Comparison of ENCODE assay signal across 14 mouse cellular contexts in genomic region chr3:68544811-68545210, GRCm38 (mm10).
A peak's percentile ranks its signal among the peaks of the same experiment; 100 is the strongest.
DNase-seq lines count a peak whose midpoint lies in the region; ATAC-seq and TF ChIP-seq lines count a peak whose summit lies in the region.
"Had no signal": no experiment of that assay in that cellular context is flagged by ENCODE, and none has a peak within 500 bp of the region (broad histone marks: within the 10 kb centered on the region; RNA-seq: fewer than 3 reads in every experiment).

No protein-coding gene starts in this region.

- CTCF ChIA-PET in Patski (lab: Charles Lee) = interaction anchor here (0.8 to 11.0 kb wide), 8 partner anchors 10 to 488 kb away, joined by 3 to 102 read pairs (median 14); no protein-coding TSS in a partner anchor

- peak; percentile 53; the same call in 1 of the 2 replicates for ATAC-seq in hindbrain, embryonic 12.5 days (ENCODE audit: low FRiP score)
- no peak for ATAC-seq in hindbrain, embryonic 11.5 days (ENCODE audit: low FRiP score)
- ATAC-seq in Patski = peak; percentile 66
- 0 out of 2 replicates have a peak, but pooled peaks have one; percentile 46 for ATAC-seq in hindbrain, embryonic 14.5 days (ENCODE audit: low FRiP score)
- ATAC-seq in midbrain, embryonic 15.5 days (replicated peaks) = 0 out of 2 replicates have a peak, but pooled peaks have one; percentile 35
- ATAC-seq: intestine, embryonic 15.5 days; liver, embryonic 12.5 days had no signal

- peaks cover 17% of the 10 kb centered on the region for H3K4me1 ChIP-seq in hindbrain, embryonic 12.5 days
- H3K4me1 ChIP-seq in hindbrain, embryonic 11.5 days (replicated peaks; ENCODE audit: control insufficient read depth, insufficient read depth, low read length) = no peaks in the 10 kb centered on the region
- peaks cover 20% of the 10 kb centered on the region for H3K4me1 ChIP-seq in hindbrain, embryonic 14.5 days (replicated peaks; ENCODE audit: control insufficient read depth, insufficient read depth, low read length)
- H3K4me1 ChIP-seq in midbrain, embryonic 15.5 days = peaks cover 8% of the 10 kb centered on the region; the same call in 1 of the 2 replicates
- H3K4me1 ChIP-seq: intestine, embryonic 15.5 days had no signal

- H3K27ac ChIP-seq in hindbrain, embryonic 12.5 days = peak overlapping the region; percentile 23; the same call in 1 of the 2 replicates
- H3K27ac ChIP-seq in hindbrain, embryonic 11.5 days (ENCODE audit: low read depth, low read length) = no peak overlapping the region
- H3K27ac ChIP-seq in hindbrain, embryonic 14.5 days = 0 out of 2 replicates have a peak overlapping the region, but pooled peaks have one; percentile 3
- H3K27ac ChIP-seq in midbrain, embryonic 15.5 days = no peak overlapping the region
- H3K27ac ChIP-seq in gastrocnemius, adult 2 months = no peak overlapping the region
- H3K27ac ChIP-seq: intestine, embryonic 15.5 days; liver, embryonic 12.5 days; lung, embryonic 15.5 days had no signal

- H3K27me3 ChIP-seq in hindbrain, embryonic 12.5 days = no peaks in the 10 kb centered on the region
- no peaks in the 10 kb centered on the region for H3K27me3 ChIP-seq in hindbrain, embryonic 11.5 days (ENCODE audit: control insufficient read depth, insufficient read depth, low read length)
- H3K27me3 ChIP-seq in Patski = no peaks in the 10 kb centered on the region
- H3K27me3 ChIP-seq in hindbrain, embryonic 14.5 days (ENCODE audit: control insufficient read depth, insufficient read depth, low read length) = no peaks in the 10 kb centered on the region
- H3K27me3 ChIP-seq in midbrain, embryonic 15.5 days (replicated peaks) = no peaks in the 10 kb centered on the region
- H3K27me3 ChIP-seq: intestine, embryonic 15.5 days; liver, embryonic 12.5 days; lung, embryonic 15.5 days had no signal

- H3K36me3 ChIP-seq in hindbrain, embryonic 12.5 days = no peaks in the 10 kb centered on the region
- no peaks in the 10 kb centered on the region for H3K36me3 ChIP-seq in hindbrain, embryonic 11.5 days (ENCODE audit: control insufficient read depth, insufficient read depth, low read length)
- no peaks in the 10 kb centered on the region for H3K36me3 ChIP-seq in hindbrain, embryonic 14.5 days (replicated peaks; ENCODE audit: control insufficient read depth, insufficient read depth)
- no peaks in the 10 kb centered on the region for H3K36me3 ChIP-seq in midbrain, embryonic 15.5 days (replicated peaks)
- H3K36me3 ChIP-seq: intestine, embryonic 15.5 days; liver, embryonic 12.5 days; lung, embryonic 15.5 days had no signal

- no peaks in the 10 kb centered on the region for H3K9me3 ChIP-seq in hindbrain, embryonic 12.5 days (replicated peaks)
- H3K9me3 ChIP-seq in hindbrain, embryonic 11.5 days (ENCODE audit: control insufficient read depth, low read length) = no peaks in the 10 kb centered on the region
- H3K9me3 ChIP-seq in hindbrain, embryonic 14.5 days (ENCODE audit: control insufficient read depth, low read length) = no peaks in the 10 kb centered on the region
- H3K9me3 ChIP-seq in midbrain, embryonic 15.5 days = no peaks in the 10 kb centered on the region
- H3K9me3 ChIP-seq: intestine, embryonic 15.5 days; liver, embryonic 12.5 days; lung, embryonic 15.5 days had no signal

- TF ChIP-seq CTCF in Patski (IDR thresholded peaks at IDR 0.05) = no peak
- TF ChIP-seq CTCF in gastrocnemius, adult 2 months (IDR thresholded peaks at IDR 0.05) = no peak

- no peak overlapping the region for H3K9ac ChIP-seq in hindbrain, embryonic 12.5 days
- H3K9ac ChIP-seq in hindbrain, embryonic 11.5 days (ENCODE audit: low read depth, low read length) = no peak overlapping the region
- no peak overlapping the region for H3K9ac ChIP-seq in hindbrain, embryonic 14.5 days
- no peak overlapping the region for H3K9ac ChIP-seq in midbrain, embryonic 15.5 days
- H3K9ac ChIP-seq: intestine, embryonic 15.5 days; liver, embryonic 12.5 days; lung, embryonic 15.5 days had no signal

- intact Hi-C loops in gastrocnemius, adult 2 months (cut with DNase I) = loop anchor here (5.0 kb wide), 1 partner anchor 48 kb away; no protein-coding TSS in a partner anchor

- in situ Hi-C loops in Patski (cut with MboI; ENCODE audit: low pct_unique_long_range_greater_than_20kb) = loop anchor here (5.0 to 10.0 kb wide), 3 partner anchors 53 to 920 kb away; no protein-coding TSS in a partner anchor

- no peak for DNase-seq in hindbrain, embryonic 11.5 days (ENCODE audit: low spot score)
- peak; percentile 57 for DNase-seq in Patski (ENCODE audit: low read depth, low spot score)
- no peak for DNase-seq in hindbrain, embryonic 14.5 days (ENCODE audit: low spot score)
- no peak for DNase-seq in cerebellum, adult 8-10 months
- no peak for DNase-seq in gastrocnemius, adult 2 months
- DNase-seq: adrenal gland, postnatal 14 days; left cerebral cortex, postnatal 4 days; right cerebral cortex, postnatal 4 days; thymus, postnatal 14 days had no signal

- no peak overlapping the region for H3K4me3 ChIP-seq in hindbrain, embryonic 12.5 days
- no peak overlapping the region for H3K4me3 ChIP-seq in hindbrain, embryonic 11.5 days (ENCODE audit: low read depth, low read length)
- no peak overlapping the region for H3K4me3 ChIP-seq in hindbrain, embryonic 14.5 days (replicated peaks; ENCODE audit: low read length)
- no peak overlapping the region for H3K4me3 ChIP-seq in midbrain, embryonic 15.5 days
- H3K4me3 ChIP-seq in gastrocnemius, adult 2 months = no peak overlapping the region
- H3K4me3 ChIP-seq: intestine, embryonic 15.5 days; liver, embryonic 12.5 days; lung, embryonic 15.5 days had no signal

- H3K4me2 ChIP-seq in hindbrain, embryonic 12.5 days (replicated peaks) = no peak overlapping the region
- H3K4me2 ChIP-seq in hindbrain, embryonic 11.5 days (replicated peaks; ENCODE audit: low read depth, low read length) = no peak overlapping the region
- H3K4me2 ChIP-seq in hindbrain, embryonic 14.5 days (replicated peaks) = no peak overlapping the region
- H3K4me2 ChIP-seq in midbrain, embryonic 15.5 days = no peak overlapping the region
- H3K4me2 ChIP-seq: intestine, embryonic 15.5 days; liver, embryonic 12.5 days; lung, embryonic 15.5 days had no signal

- POLR2A ChIA-PET in Patski (lab: Charles Lee) = interaction anchor here (0.6 to 1.9 kb wide), 5 partner anchors 10 to 171 kb away, joined by 3 to 9 read pairs (median 5); no protein-coding TSS in a partner anchor

- WGBS in hindbrain, embryonic 12.5 days = 62% methylated on average over 7 of the region's 7 CpGs
- WGBS in hindbrain, embryonic 11.5 days = 60% methylated on average over 7 of the region's 7 CpGs
- 50% methylated on average over 7 of the region's 7 CpGs for WGBS in hindbrain, embryonic 14.5 days
- WGBS in midbrain, embryonic 15.5 days = 44% methylated on average over 7 of the region's 7 CpGs

Comparison
In these comparisons a context has a peak if more than half of its experiments do, and no peak if none do; other contexts are left out.
1. H3K27ac ChIP-seq: peak in hindbrain, embryonic 12.5 days (single experiment) and hindbrain, embryonic 14.5 days (single experiment); none in hindbrain, embryonic 11.5 days (single experiment), midbrain, embryonic 15.5 days (single experiment) and gastrocnemius, adult 2 months (single experiment).